Mouse (Mus musculus) thymus, postnatal 10 days (tissue): ENCODE measurements around the gene Clasp2.
"Not testable (repeated sequence)": the region's sequence is repeated elsewhere in the genome, so short reads cannot be mapped to it uniquely, and the experiment has no call there.

ENCODE experiments used
- DNase-seq, 2 experiments: peaks; one replicate each; pipeline ENCODE4 v3.0.0; 2021; ENCODE audit warnings: low spot score in 2 of 2

Gene Clasp2

DNA sequence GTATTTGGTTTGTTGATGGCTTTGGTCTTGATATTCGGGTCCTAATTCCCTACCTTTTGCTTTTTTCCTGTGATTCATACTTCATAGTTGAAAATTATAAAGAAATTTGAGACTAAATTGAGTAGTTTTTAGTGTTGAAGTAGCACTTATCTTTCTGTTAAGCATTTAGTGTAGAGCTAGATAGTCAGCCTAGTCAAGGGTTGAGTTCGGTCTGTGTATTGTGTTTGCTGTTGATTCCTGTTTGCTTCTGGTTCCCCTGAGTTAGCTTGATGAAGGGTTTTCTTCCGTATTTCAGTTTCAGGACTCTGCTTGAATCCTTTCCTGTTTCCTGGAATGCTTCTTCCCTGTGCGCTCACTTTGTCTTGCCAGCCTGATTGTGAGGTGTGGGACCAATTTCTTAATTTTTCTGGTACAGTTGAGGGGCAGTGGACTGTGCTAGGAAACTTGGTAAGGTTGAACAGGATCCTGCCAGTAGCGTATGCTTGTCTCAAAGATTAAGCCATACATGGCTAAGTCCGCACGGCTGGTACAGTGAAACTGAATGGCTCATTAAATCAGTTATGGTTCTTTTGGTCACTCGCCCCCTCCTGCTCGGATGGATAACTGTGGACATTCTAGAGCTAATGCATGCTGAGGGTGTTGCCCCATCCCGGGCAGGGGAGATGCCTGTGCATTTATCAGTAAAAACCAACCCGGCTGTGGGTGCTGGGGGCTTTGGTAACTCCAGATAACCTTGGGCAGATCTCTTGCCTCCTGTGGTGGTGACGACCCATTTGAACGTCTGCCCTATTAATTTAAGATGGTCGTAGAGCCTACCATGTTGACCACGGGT lies 14.8 kb downstream of the Clasp2 start:
- no peak for DNase-seq

DNA sequence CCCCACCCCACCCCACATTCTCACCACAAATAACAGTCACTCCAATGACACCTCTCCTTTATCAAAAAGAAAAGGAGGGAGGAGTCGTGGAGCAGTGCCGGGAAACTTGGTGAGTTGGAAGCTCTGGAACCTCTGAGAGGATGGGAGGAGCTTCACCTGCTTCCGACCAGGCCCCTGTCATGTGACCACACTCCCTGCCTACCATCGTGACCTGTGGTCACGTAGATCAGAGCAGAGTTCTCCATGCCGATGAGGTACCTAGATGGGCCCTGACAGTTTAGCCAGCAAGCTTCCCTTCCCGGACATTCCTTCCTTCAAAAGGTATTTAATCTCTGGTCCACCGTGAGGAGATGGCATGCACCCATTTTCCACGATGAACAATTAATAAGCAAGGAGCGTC lies 17.2 kb downstream of the Clasp2 start:
- DNase-seq: no peak

DNA sequence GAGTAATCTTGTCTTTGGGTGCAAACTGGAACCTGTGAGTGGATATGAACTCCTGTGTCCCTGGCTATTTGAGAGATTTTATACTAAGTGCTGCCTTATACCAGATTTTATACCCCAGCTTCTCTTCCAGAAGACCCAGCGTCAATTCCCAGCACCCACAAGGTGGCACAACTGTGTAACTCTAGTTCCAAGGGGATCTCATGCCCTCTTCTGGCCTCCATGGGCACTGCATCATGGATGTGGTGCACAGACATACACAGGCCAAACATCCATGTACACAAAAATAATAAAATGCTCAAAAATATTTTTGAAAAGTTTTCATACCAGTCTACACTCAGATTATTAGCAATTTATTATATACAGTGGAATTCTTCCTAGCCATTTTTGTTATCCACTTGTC lies 18.4 kb downstream of the Clasp2 start:
- DNase-seq: no peak

GRCm38 (mm10) chr9:113762389-113762788 lies 21.1 kb downstream of the Clasp2 start:
- no peak for DNase-seq

GRCm38 (mm10) chr9:113763123-113763522 lies 21.9 kb downstream of the Clasp2 start:
- no peak for DNase-seq

DNA sequence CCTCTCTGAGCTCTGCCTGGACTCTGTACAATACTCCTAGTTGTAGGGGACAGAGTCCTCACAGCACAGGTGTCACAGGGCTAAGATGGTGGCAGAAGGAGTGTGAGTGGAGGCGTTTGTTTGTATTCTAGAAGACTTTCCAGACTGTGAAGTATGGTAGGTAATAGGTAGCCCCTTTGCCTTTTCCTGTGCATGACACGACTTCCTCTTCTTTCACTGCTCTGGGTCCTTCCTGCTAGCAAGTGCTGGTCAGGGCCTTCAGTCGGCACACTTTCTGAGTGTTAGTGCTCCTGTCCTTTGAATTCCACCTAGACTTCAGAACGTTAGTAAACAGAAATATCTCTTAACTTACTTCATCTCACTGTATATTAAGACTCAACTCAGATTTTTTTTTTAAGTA lies 29.4 kb downstream of the Clasp2 start:
- no peak for DNase-seq

DNA sequence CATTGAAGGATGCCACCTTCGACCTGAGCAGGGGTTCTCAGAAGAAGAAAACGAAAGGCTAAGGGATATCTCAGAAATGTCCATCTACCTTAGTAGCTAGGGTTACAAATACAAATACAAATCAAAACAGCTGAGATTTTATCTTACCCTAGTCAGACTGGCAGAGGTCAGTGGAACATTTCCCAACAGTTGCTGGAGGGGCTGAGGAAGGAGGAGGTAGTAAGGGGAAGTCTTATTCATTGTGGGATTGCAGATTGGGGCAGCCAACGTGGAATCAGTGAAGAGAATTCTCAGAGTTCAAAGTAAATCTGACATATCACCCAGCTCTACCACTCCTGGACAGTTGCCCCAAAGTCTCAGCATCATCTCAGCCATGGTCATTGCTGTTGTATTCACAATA lies 39.6 kb downstream of the Clasp2 start:
- no peak for DNase-seq

DNA sequence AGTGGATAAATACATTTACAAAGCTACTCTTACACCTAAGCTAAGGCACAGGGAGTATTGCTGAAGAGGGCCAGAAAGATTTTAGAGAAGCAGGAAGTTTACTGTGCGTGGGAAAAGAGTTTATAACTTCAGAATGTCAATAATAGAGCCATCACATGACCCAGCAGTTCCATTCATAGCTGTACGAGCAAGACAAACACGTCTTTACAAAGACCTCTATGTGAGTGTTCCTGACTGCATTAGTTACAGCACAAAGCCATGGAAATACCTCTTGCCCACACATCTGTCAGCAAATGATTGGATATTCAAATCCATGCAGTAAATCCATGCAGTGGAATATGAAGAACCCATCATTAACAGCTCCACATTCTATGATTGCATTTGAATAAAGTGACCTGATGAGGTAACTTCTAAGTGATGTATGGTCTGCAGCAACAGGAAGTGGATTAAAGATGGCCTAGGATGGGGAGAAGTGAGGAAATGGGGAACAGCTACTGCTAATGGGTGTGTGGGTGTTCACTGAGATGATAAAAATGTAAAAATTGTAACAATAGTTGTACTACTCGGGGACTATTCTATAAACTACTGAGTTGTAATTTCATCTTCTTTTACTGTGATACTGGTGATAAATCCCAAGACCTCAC lies 41.2 kb downstream of the Clasp2 start:
- no peak for DNase-seq

DNA sequence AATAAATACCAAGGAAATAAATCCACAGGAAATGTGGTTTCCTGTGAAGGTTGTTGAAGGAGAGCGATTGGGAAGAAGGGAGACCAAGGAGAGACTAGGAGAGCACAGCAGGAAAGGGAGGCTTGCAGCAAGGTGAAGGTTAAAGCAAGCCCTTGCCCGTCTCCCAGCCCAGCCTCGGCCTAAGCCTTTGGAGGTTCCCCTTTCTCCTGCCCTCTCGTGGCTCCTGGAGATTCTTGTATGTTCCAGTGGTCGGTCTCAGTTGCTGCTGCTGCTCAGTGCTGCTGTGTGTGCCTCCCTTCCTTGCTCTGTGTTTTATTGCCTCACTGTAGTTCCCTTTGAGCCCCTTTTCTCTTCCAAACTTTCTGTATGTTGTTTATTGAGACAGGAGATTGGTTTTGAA lies 42.4 kb downstream of the Clasp2 start:
- no peak for DNase-seq

GRCm38 (mm10) chr9:113789283-113789682 lies 48.0 kb downstream of the Clasp2 start:
- DNase-seq: not testable (repeated sequence)

GRCm38 (mm10) chr9:113792651-113793512 lies 51.6 kb downstream of the Clasp2 start:
- peak; percentile 27 to 41 for DNase-seq

DNA sequence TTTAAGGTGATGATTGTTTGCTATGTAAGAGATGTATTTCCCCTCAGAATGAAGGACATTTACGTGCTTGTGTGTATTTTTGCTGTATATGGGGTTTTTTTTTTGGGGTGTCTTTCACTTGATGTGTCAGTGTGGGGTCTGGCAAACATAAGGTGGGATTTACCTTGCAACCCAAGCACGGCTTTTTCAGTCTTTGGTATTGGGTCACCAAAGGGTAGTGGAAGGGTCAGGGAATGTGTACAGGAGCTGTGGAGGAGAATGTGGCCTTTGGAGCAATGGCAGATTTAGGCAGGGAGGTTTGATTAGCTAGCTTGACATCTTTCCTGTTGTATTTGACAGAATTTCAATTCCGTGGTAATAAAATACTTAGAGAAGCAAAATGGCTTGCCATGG lies 52.2 kb downstream of the Clasp2 start:
- no peak for DNase-seq

GRCm38 (mm10) chr9:113793966-113794365 lies 52.7 kb downstream of the Clasp2 start:
- no peak for DNase-seq

DNA sequence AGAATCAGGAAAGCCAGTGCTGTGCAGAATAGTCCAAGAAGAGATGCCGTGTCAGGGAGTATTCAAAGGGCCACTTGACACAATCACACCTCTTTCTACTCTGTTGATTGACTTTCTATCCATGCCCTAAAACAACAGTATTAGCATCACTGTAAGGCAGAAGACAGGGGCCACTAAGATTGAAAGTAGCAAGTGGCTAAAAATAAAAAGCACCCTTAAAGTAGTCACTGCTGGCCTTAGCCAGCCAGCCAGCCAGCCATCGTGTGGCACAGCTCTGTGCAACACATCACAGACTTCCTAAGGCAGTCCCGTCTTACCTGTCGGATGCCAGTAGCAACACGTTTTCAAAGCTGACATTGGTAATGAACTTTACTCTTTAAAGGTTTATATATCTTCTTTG lies 55.9 kb downstream of the Clasp2 start:
- DNase-seq: no peak

GRCm38 (mm10) chr9:113800671-113801070 lies 59.4 kb downstream of the Clasp2 start:
- no peak for DNase-seq

DNA sequence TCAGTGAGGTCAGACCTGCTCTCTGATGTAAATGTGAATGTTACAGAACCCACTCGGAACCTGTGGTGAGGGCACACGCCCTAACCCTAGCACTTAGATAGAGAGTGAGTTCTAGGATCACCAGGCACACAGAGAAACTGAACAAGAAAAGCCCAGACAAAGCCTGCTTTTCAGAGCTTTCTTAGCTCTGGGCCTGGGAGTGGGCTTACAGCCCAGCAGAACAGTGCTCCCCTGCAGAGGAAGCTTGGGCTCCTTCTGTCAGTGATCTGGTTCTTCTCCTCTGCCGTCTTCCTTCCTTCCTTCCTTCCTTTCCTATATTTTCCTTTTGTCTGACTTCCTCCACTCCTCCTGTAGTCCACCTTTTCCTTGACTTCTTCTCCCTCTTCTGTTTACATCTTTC lies 61.5 kb downstream of the Clasp2 start:
- no peak for DNase-seq

DNA sequence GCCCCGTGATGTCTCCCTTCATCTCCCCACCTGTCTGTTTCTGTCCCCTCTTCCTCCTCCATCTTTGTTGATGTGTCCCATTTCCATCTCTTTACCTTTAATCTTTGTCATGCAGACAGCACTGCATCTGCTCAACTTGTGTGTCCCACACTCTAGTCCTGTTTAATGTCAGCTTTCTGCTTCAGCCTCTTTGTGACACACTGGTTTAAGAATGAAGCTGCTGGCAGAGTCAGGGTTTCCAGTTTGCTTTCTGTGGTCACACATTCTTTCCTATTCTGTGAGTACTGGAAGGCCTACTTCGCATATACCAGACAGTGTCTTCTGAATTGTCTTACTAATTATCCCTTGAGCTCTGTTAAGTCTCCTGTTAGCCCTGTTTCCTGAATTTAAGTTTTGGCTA lies 62.5 kb downstream of the Clasp2 start:
- no peak for DNase-seq

DNA sequence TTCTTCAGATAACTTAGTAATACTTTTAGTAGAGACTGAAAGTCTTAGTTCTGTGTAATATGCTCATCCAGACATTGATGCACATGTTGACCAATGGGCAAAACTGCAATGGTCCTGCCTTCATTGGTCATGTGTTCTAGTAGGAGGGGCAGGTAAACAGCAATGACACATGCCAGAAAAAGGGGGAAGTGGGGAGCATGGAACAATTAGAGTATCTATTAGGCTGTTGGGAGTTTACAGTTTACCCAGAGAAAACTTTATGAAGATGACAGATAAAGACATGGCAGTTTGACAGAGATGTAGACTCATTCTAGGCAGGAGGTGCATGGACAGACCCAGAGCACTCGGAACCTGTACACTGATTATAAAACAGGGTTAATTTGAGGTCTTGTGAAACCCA lies 64.1 kb downstream of the Clasp2 start:
- DNase-seq: no peak

- DNase-seq: no peak
Measured at GRCm38 (mm10) chr9:113811327-113811726, 70.1 kb downstream of the Clasp2 start.

DNA sequence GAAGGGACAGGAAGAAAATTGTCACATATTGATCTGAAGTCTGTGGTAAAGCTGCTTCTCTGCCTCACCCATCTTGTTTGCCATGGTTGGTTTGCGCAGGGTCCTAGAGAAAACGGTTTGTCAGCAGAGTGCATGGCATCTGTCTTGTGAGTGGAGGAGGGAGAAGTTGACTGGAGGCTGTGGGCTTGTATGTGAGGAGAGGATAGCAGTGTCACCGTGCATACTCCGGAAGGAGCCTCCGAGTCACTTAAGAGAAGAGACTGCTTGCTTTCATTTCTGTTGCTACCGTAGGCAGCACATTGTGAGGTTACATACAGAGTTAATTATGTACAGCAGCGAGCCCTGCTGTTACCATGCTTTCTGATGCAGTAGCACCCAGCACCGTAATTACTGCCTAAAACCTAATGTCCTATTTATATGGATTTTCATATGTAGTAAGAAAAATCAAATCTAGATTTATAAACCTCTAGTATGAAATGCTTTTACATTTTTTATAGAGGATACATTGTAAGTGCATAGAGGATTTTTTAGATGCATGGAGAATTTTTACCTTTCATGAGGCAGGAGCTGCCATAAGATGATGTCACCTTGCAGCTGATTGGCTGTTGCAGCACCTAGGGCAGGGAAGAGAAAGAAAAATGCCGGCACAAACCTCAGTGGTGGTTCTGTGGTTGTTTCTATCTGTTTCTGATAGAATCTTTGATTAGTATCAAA lies 70.8 kb downstream of the Clasp2 start:
- DNase-seq: peak; percentile 36 to 42

DNA sequence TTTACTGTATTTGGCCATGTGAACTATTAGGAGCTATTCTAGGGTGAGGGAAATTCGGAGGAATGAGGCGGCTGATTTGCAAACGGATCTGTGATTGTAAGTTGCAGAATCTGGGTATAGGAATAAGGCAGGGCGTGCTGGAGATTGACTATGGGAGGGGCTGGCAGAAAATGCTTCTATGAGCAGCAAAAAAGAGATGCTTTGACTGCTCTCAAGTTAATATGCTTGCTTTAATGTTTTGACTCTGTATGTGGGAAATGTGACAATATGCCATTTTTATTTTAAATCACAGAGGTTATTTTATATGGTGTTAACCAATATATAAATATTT lies 71.4 kb downstream of the Clasp2 start:
- no peak for DNase-seq

DNA sequence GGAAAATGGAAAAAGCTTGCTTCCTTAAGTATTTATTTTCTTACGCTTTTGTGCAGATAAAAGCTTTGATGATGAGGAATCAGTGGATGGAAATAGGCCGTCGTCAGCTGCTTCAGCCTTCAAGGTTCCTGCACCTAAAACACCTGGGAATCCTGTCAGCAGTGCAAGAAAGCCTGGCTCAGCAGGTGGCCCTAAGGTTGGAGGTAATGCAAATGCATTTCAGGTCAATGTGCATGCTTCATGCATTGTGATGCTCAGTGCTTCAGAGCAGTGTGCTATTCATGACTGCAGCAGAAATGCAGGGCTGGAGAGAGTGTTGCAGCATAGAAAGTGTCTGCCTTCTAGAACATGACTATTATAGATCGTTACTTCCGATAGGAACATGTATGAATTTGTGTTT lies 71.8 kb downstream of the Clasp2 start:
- DNase-seq: no peak
